Mouse (Mus musculus) olfactory bulb, adult 2 months (tissue): ENCODE measurements around the gene Ocm.

Experiments used
- CTCF ChIP-seq: fragments of 200-500 bp; IDR thresholded peaks from 2 replicates; pipeline ENCODE4 v1.5.1; 2012; ENCODE audit warnings: low read depth, mild to moderate bottlenecking, low read length, moderate library complexity; ENCODE audit not compliant: insufficient read depth
- POLR2A ChIP-seq: fragments of 200-500 bp; IDR thresholded peaks from 2 replicates; pipeline ENCODE4 v1.6.1; 2012; ENCODE audit warnings: mild to moderate bottlenecking, low read depth, low read length, moderate library complexity; ENCODE audit not compliant: insufficient read depth

DNA sequence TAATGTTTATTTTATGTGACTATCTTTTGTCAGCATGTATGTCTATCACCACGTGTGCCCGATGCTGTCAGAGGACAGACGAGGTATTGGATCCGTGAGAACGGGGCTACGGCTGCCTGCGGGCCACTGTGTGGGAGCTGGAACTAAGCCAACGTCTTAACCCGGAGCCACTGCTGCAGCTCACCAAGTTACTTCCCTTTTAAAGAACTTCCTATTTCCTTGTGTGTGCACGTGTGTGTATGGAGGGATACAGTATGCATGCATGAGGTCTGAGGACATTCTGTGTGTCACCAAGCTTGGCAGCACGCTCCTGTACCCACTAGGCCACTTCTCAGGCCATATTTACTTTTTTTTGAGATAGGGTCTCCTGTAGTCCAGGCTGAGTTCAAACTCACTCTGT, 36.4 kb downstream of the Ocm start:
- no peak for TF ChIP-seq CTCF
- TF ChIP-seq POLR2A = no peak
